Mouse (Mus musculus) small intestine, adult 2 months (tissue): Measurements from ENCODE around the gene Ncoa3.

ENCODE experiments used
- CTCF ChIP-seq: fragments of 200-500 bp; IDR thresholded peaks from 2 replicates; pipeline ENCODE4 v1.5.1; 2012; ENCODE audit warnings: low read depth, mild to moderate bottlenecking, control low read depth, inconsistent platforms, low read length, moderate library complexity, mixed read lengths; ENCODE audit not compliant: insufficient replicate concordance, insufficient read length; ENCODE audit errors: extremely low read depth
- POLR2A ChIP-seq: fragments of 200-500 bp; IDR thresholded peaks from 2 replicates; pipeline ENCODE4 v1.6.1; 2012; ENCODE audit warnings: low read depth, mild to moderate bottlenecking, control low read depth, inconsistent platforms, low read length, moderate library complexity

DNA sequence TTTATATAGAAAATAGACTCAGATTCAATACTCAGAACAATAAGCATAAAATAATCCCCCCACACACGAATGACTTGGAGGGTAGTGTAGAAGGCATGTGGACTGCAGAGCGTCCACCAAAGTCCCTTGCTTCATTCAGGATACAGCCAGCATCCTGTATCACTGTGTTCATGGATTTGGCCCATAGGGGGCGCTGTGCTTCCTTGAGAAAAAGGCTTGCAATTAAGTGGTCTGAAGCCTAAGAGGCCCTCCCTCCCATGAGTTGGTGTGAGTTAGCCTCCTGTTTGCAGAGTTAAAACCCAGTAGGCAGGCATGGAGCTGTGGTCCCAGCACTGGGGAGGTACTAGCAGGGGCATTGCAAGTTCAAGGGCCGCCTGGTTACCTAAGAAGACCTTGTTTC lies 115.9 kb downstream of the Ncoa3 start:
- peak; percentile 86; the same call in 1 of the 2 replicates for TF ChIP-seq CTCF
- no peak for TF ChIP-seq POLR2A
